9 mouse cellular contexts compared by ENCODE assay signal in the genomic region with DNA sequence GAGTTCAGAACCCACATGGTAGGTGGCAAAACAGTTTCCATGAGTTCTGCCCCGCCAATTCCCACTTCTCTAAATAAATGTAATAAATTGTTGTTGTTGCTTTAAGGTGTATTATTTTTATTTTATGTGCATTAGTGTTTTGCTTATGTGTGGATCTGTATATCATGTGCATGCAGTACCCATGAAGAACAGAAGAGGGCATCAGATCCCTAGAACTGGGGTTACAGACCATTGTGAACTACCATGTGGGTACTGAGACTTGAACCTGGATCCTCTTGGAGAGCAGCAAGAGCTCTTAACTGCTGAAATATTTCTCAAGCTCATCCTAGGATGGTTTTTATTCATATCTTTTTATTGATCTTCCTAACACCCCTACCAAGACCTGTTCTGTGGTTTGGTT. TPM values are rescaled to one million over a fixed set of nuclear protein-coding genes. Genes with fewer than 3 reads are reported as not detected.
DNase-seq lines count a peak whose midpoint lies in the region; ATAC-seq and TF ChIP-seq lines count a peak whose summit lies in the region.
"Had no signal": no experiment of that assay in that cellular context is flagged by ENCODE, and none has a peak within 500 bp of the region (broad histone marks: within the 10 kb centered on the region; RNA-seq: fewer than 3 reads in every experiment).

No protein-coding gene starts in this region.

- no peak for TF ChIP-seq EP300 in MEL (IDR thresholded peaks at IDR 0.05; ENCODE audit: low read depth in 1 of 2, low read length in 2 of 2)

- 91% methylated on average over 1 of the region's 1 CpGs for WGBS in intestine, postnatal 0 days
- WGBS in intestine, embryonic 16.5 days, result 76% methylated on average over 1 of the region's 1 CpGs
- 69% methylated on average over 1 of the region's 1 CpGs for WGBS in embryonic facial prominence, embryonic 10.5 days

- peak; percentile 65 for TF ChIP-seq RAD21 in MEL (IDR thresholded peaks at IDR 0.05; ENCODE audit: low read depth, low read length)

- H3K4me1 ChIP-seq in intestine, postnatal 0 days (replicated peaks; ENCODE audit: control insufficient read depth, insufficient read depth, low read length), result peaks cover 3% of the 10 kb centered on the region; the same call in 1 of the 2 replicates
- peaks cover 16% of the 10 kb centered on the region for H3K4me1 ChIP-seq in intestine, embryonic 16.5 days (ENCODE audit: control insufficient read depth, insufficient read depth, low read length)
- H3K4me1 ChIP-seq in MEL (ENCODE audit: control insufficient read depth in 1 of 2, insufficient read depth in 2 of 2, low read length in 2 of 2), result peaks cover 5 to 7% of the 10 kb centered on the region in 2 experiments; a peak in 3 of 4 replicates
- peaks cover 19% of the 10 kb centered on the region for H3K4me1 ChIP-seq in embryonic facial prominence, embryonic 10.5 days

- DNase-seq in CD4-positive helper T cell, adult 2 months (ENCODE audit: low read depth, low spot score), result peak; percentile 71
- peak; percentile 85 for DNase-seq in MEL (ENCODE audit: low read depth, low spot score)
- DNase-seq in embryonic facial prominence, embryonic 10.5 days (ENCODE audit: low spot score), result peak; percentile 17
- peak; percentile 56 for DNase-seq in lung, postnatal 25 days (ENCODE audit: low spot score)
- DNase-seq in testis, postnatal 14 days (ENCODE audit: low spot score), result no peak
- no peak for DNase-seq in right cerebral cortex, postnatal 36 days (ENCODE audit: low spot score in 2 of 2)

- no peak overlapping the region for H3K4me2 ChIP-seq in intestine, postnatal 0 days (replicated peaks; ENCODE audit: low read depth)
- no peak overlapping the region for H3K4me2 ChIP-seq in intestine, embryonic 16.5 days (ENCODE audit: low read depth, low read length)
- H3K4me2 ChIP-seq: embryonic facial prominence, embryonic 15.5 days had no signal

- H3K36me3 ChIP-seq in intestine, postnatal 0 days (ENCODE audit: control insufficient read depth, insufficient read depth), result no peaks in the 10 kb centered on the region
- no peaks in the 10 kb centered on the region for H3K36me3 ChIP-seq in intestine, embryonic 16.5 days (ENCODE audit: control insufficient read depth, insufficient read depth, low read length)
- peaks cover 0 to 18% of the 10 kb centered on the region in 2 experiments; a peak in 3 of 4 replicates for H3K36me3 ChIP-seq in MEL (ENCODE audit: control insufficient read depth in 1 of 2, insufficient read depth in 2 of 2, low read length in 2 of 2)
- H3K36me3 ChIP-seq in embryonic facial prominence, embryonic 10.5 days (replicated peaks), result peaks cover 10% of the 10 kb centered on the region; the same call in 1 of the 2 replicates

- H3K27me3 ChIP-seq in intestine, postnatal 0 days (replicated peaks; ENCODE audit: control insufficient read depth, insufficient read depth, low read length), result no peaks in the 10 kb centered on the region
- H3K27me3 ChIP-seq in intestine, embryonic 16.5 days (replicated peaks; ENCODE audit: control insufficient read depth, insufficient read depth, low read length), result no peaks in the 10 kb centered on the region
- no peaks in the 10 kb centered on the region for H3K27me3 ChIP-seq in MEL (ENCODE audit: control insufficient read depth in 1 of 2, insufficient read depth in 2 of 2, low read length in 2 of 2)
- no peaks in the 10 kb centered on the region for H3K27me3 ChIP-seq in embryonic facial prominence, embryonic 10.5 days (replicated peaks; ENCODE audit: low read depth, poor library complexity, severe bottlenecking)
- H3K27me3 ChIP-seq: embryonic facial prominence, embryonic 15.5 days had no signal

- ATAC-seq in intestine, postnatal 0 days, result no peak
- ATAC-seq in intestine, embryonic 16.5 days, result no peak

- H3K9ac ChIP-seq in intestine, postnatal 0 days (ENCODE audit: low read depth, low read length), result no peak overlapping the region
- H3K9ac ChIP-seq in intestine, embryonic 16.5 days (ENCODE audit: low read depth, low read length), result no peak overlapping the region
- no peak overlapping the region for H3K9ac ChIP-seq in MEL (ENCODE audit: control insufficient read depth, low read depth, low read length, poor library complexity, severe bottlenecking)
- H3K9ac ChIP-seq: embryonic facial prominence, embryonic 15.5 days had no signal

- no peaks in the 10 kb centered on the region for H3K9me3 ChIP-seq in intestine, postnatal 0 days (ENCODE audit: control insufficient read depth)
- no peaks in the 10 kb centered on the region for H3K9me3 ChIP-seq in intestine, embryonic 16.5 days (ENCODE audit: control insufficient read depth, low read length)
- no peaks in the 10 kb centered on the region for H3K9me3 ChIP-seq in MEL (replicated peaks; ENCODE audit: insufficient read depth, low read length)
- no peaks in the 10 kb centered on the region for H3K9me3 ChIP-seq in embryonic facial prominence, embryonic 10.5 days
- H3K9me3 ChIP-seq: embryonic facial prominence, embryonic 15.5 days had no signal

- H3K4me3 ChIP-seq in intestine, postnatal 0 days (ENCODE audit: low read depth, low read length), result no peak overlapping the region
- H3K4me3 ChIP-seq in intestine, embryonic 16.5 days (ENCODE audit: low read length), result no peak overlapping the region
- H3K4me3 ChIP-seq in MEL (ENCODE audit: control insufficient read depth in 1 of 2, insufficient read depth in 1 of 2, low read depth in 2 of 2, low read length in 2 of 2), result no peak overlapping the region
- no peak overlapping the region for H3K4me3 ChIP-seq in embryonic facial prominence, embryonic 10.5 days
- H3K4me3 ChIP-seq: embryonic facial prominence, embryonic 15.5 days had no signal

- no peak overlapping the region for H3K27ac ChIP-seq in intestine, postnatal 0 days (ENCODE audit: low read depth, low read length)
- no peak overlapping the region for H3K27ac ChIP-seq in intestine, embryonic 16.5 days (ENCODE audit: low read length)
- H3K27ac ChIP-seq in MEL (ENCODE audit: control insufficient read depth, low read depth, low read length), result no peak overlapping the region
- H3K27ac ChIP-seq in embryonic facial prominence, embryonic 10.5 days (replicated peaks), result no peak overlapping the region
- H3K27ac ChIP-seq: embryonic facial prominence, embryonic 15.5 days had no signal

- TF ChIP-seq CTCF in intestine, postnatal 0 days (IDR thresholded peaks at IDR 0.05; ENCODE audit: low read depth), result peak; percentile 78
- TF ChIP-seq CTCF in MEL (IDR thresholded peaks at IDR 0.05 in 2 of 3, conservative IDR thresholded peaks at IDR 0.05 in 1 of 3; ENCODE audit: control insufficient read depth in 1 of 3, insufficient read depth in 1 of 3, low read depth in 2 of 3, low read length in 3 of 3, poor library complexity in 1 of 3, severe bottlenecking in 1 of 3), result peak; percentile 24 to 85 (median 73); a peak in 5 of 6 replicates

- H3K79me2 ChIP-seq in MEL (ENCODE audit: control insufficient read depth, insufficient read depth, low read length, poor library complexity), result peaks cover 15% of the 10 kb centered on the region

- no peak for TF ChIP-seq POLR2A in MEL (IDR thresholded peaks at IDR 0.05; ENCODE audit: control insufficient read depth in 1 of 2, insufficient read depth in 1 of 2, low read depth in 1 of 2, low read length in 2 of 2, poor library complexity in 1 of 2)

TF ChIP-seq in MEL, 35 proteins besides CTCF, POLR2A, EP300 and RAD21 (continues in another document):
- TF ChIP-seq USF1 (IDR thresholded peaks at IDR 0.05; ENCODE audit: low read depth, low read length), result no peak
- peak; percentile 61 for TF ChIP-seq ZC3H11A (IDR thresholded peaks at IDR 0.05; ENCODE audit: low read depth, low read length)
- no peak for TF ChIP-seq USF2 (IDR thresholded peaks at IDR 0.05; ENCODE audit: borderline replicate concordance in 1 of 2, insufficient read depth in 1 of 2, low read depth in 1 of 2, low read length in 2 of 2)
- 0 out of 2 replicates have a peak, but pooled peaks have one; percentile 45 for TF ChIP-seq MAX (IDR thresholded peaks at IDR 0.05; ENCODE audit: low read length)
- peak; percentile 25; the same call in 1 of the 2 replicates for TF ChIP-seq HCFC1 (IDR thresholded peaks at IDR 0.05; ENCODE audit: low read depth, low read length)
- no peak for TF ChIP-seq ETS1 (IDR thresholded peaks at IDR 0.05; ENCODE audit: low read depth, low read length)
- TF ChIP-seq E2F4 (IDR thresholded peaks at IDR 0.05; ENCODE audit: borderline replicate concordance, low read depth, low read length), result no peak
- peak; percentile 77; the same call in 1 of the 2 replicates for TF ChIP-seq MYC (IDR thresholded peaks at IDR 0.05; ENCODE audit: low read depth, low read length)
- 0 out of 2 replicates have a peak, but pooled peaks have one; percentile 28 for TF ChIP-seq TCF12 (IDR thresholded peaks at IDR 0.05; ENCODE audit: low read depth, low read length)
- TF ChIP-seq RCOR1 (IDR thresholded peaks at IDR 0.05; ENCODE audit: low read depth, low read length), result no peak
- TF ChIP-seq SIN3A (IDR thresholded peaks at IDR 0.05; ENCODE audit: low read length), result peak; percentile 28; the same call in 1 of the 2 replicates

RNA-seq across cellular contexts. Expression of a gene that starts 2.9 kb away (rescaled TPM):
- polyA plus RNA-seq in intestine, postnatal 0 days (2015; fragmentation: Nextera tagmentation; extraction: Ambion mirVana), result 15.5 and 16.8 TPM in 2 replicates
- 15.2 and 15.9 TPM in 2 replicates for polyA plus RNA-seq in intestine, embryonic 16.5 days (2015; fragmentation: Nextera tagmentation; extraction: Ambion mirVana)
- total RNA-seq in MEL (2012; rRNA removed), result 9.4 and 11.6 TPM in 2 replicates
- 10 to 100 TPM in 1 of 2 experiments, not detected in 1; 11.8 TPM for polyA plus RNA-seq in MEL (2012; ENCODE audit: insufficient read depth in 1 of 2, insufficient read length in 2 of 2, low read depth in 1 of 2, low replicate concordance in 2 of 2, missing spikeins in 1 of 2)
- 9.8 and 11.2 TPM in 2 replicates for polyA plus RNA-seq in embryonic facial prominence, embryonic 10.5 days (2016; fragmentation: Nextera tagmentation; extraction: Ambion mirVana)

RNA-seq across cellular contexts. Expression of a gene that starts 3.3 kb away (rescaled TPM):
- 20.5 and 23.3 TPM in 2 replicates for polyA plus RNA-seq in intestine, postnatal 0 days (2015; fragmentation: Nextera tagmentation; extraction: Ambion mirVana)
- 23.1 and 28.6 TPM in 2 replicates for polyA plus RNA-seq in intestine, embryonic 16.5 days (2015; fragmentation: Nextera tagmentation; extraction: Ambion mirVana)
- 25.0 and 30.9 TPM in 2 replicates for total RNA-seq in MEL (2012; rRNA removed)
- 100 to 1,000 TPM in 1 of 2 experiments, 10 to 100 TPM in 1; 73.1 to 286 TPM for polyA plus RNA-seq in MEL (2012; ENCODE audit: insufficient read depth in 1 of 2, insufficient read length in 2 of 2, low read depth in 1 of 2, low replicate concordance in 2 of 2, missing spikeins in 1 of 2)
- polyA plus RNA-seq in embryonic facial prominence, embryonic 10.5 days (2016; fragmentation: Nextera tagmentation; extraction: Ambion mirVana), result 38.0 and 39.0 TPM in 2 replicates

RNA-seq across cellular contexts. Expression of a gene that starts 48.9 kb away (rescaled TPM):
- polyA plus RNA-seq in intestine, postnatal 0 days (2015; fragmentation: Nextera tagmentation; extraction: Ambion mirVana), result 29.9 and 36.9 TPM in 2 replicates
- polyA plus RNA-seq in intestine, embryonic 16.5 days (2015; fragmentation: Nextera tagmentation; extraction: Ambion mirVana), result 42.7 and 42.9 TPM in 2 replicates
- 14.9 and 16.2 TPM in 2 replicates for total RNA-seq in MEL (2012; rRNA removed)
- 100 to 1,000 TPM in 1 of 2 experiments, 10 to 100 TPM in 1; 34.6 to 146 TPM for polyA plus RNA-seq in MEL (2012; ENCODE audit: insufficient read depth in 1 of 2, insufficient read length in 2 of 2, low read depth in 1 of 2, low replicate concordance in 2 of 2, missing spikeins in 1 of 2)
- 70.9 and 73.3 TPM in 2 replicates for polyA plus RNA-seq in embryonic facial prominence, embryonic 10.5 days (2016; fragmentation: Nextera tagmentation; extraction: Ambion mirVana)

Comparison
In these comparisons a context has a peak if more than half of its experiments do, and no peak if none do; other contexts are left out.
1. DNase-seq: peak in CD4-positive helper T cell, adult 2 months (single experiment), MEL (single experiment), embryonic facial prominence, embryonic 10.5 days (single experiment) and lung, postnatal 25 days (single experiment); none in testis, postnatal 14 days (single experiment) and right cerebral cortex, postnatal 36 days (0 of 2).